Mouse (Mus musculus) CD8-positive naive resting alpha-beta T cell, adult 2 months (primary cell): ENCODE data around the gene Zfp672.
A peak's percentile ranks its signal among the peaks of the same experiment; 100 is the strongest.
"Not testable (repeated sequence)": the region's sequence is repeated elsewhere in the genome, so short reads cannot be mapped to it uniquely, and the experiment has no call there.

Experiments used
- DNase-seq, 2 experiments: peaks; one replicate each; pipeline ENCODE4 v3.0.0; 2022; ENCODE audit warnings: low read depth in 2 of 2, low spot score in 2 of 2

Gene Zfp672

GRCm38 (mm10) chr11:58330276-58331148 is at the start of gene Zfp672, which contains the start of gene Sh3bp5l:
TSS of gene Zfp672 (minus strand) at chr11:58330339.
TSS of gene Sh3bp5l (plus strand) at chr11:58330724.
- DNase-seq, result peak; percentile 80 to 87

GRCm38 (mm10) chr11:58379516-58379915 is 49.4 kb upstream of the Zfp672 start:
- DNase-seq, result no peak

DNA sequence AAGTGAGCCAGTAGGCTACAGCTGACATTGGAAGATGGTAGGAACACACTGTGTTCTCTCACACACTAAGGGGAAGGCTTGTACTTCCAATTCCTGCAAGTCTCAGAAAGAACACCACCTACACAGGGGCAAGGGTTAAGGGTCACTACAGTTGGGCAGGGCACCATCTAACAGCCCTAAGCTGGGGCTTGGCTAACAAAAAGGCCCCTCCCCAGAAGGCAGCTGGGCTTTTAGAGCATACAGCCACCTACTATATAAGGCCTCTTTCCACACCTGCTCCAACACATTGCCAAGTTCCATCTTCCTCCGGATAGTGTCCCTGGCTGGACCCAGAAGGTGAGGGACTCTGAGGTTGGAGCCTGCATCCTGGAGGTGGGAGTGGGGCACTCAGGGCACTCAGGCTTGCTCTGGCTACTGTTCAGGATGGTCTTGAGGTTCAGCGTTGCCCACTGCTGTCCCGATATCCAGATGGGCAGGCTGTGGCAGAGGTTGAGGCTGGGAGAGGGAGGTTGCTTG is 48.7 kb upstream of the Zfp672 start, which contains the start of gene Lypd8:
Gene Lypd8, plus strand, starts transcription at position 281 of the 516 bp plus-strand sequence.
- no peak for DNase-seq

DNA sequence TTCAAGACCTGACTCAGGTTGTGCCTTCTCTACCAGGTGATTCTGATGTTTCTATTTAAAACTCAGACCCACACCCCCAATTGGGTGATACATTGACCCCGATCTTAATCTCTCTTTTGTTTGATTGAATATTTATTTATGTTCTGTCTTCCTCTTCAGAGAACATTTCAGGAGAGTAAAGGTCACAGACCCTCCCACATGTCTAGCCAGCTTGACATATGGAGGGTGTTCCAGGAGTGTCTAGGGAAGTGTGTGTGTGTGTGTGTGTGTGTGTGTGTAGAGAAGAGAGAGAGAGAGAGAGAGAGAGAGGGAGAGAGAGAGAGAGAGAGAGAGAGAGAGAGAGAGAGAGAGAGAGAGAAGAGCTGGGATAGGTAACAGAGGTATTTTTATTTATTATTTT is 47.5 kb upstream of the Zfp672 start:
- no peak for DNase-seq

GRCm38 (mm10) chr11:58377273-58377672 is 47.1 kb upstream of the Zfp672 start:
- no peak for DNase-seq

GRCm38 (mm10) chr11:58366191-58366590 is 36.1 kb upstream of the Zfp672 start:
- not testable (repeated sequence) for DNase-seq

GRCm38 (mm10) chr11:58364454-58364853 is 34.3 kb upstream of the Zfp672 start:
- no peak for DNase-seq

DNA sequence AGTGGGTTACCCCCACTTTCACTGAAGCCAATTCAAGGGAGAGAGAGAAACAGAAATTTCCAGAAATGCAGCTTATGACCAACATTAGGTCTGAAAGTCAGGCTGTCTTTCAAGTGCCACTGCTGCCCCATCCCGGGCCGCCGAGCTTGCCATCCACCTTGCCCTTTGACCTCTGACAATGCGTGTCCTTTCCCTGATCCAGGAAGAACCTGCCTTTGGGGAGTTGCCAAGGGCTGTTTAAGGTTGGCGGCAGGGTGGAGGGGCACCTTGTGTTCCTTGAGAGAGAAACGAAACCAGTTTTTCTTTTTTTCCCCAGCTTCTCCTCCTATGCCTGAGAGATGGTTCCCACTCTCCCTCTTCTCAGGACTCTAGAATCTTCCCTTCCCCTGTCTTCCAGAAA is 32.4 kb upstream of the Zfp672 start:
- not testable (repeated sequence) for DNase-seq

GRCm38 (mm10) chr11:58357844-58358534 is 27.9 kb upstream of the Zfp672 start:
- no peak for DNase-seq

- DNase-seq, result no peak
Measured at GRCm38 (mm10) chr11:58357042-58357441, 26.9 kb upstream of the Zfp672 start.

- DNase-seq, result no peak
Measured at GRCm38 (mm10) chr11:58354927-58355326, 24.8 kb upstream of the Zfp672 start.

- DNase-seq, result no peak
Measured at GRCm38 (mm10) chr11:58354476-58354875, 24.3 kb upstream of the Zfp672 start.

GRCm38 (mm10) chr11:58353709-58354108 is 23.6 kb upstream of the Zfp672 start:
- DNase-seq, result no peak

- DNase-seq, result no peak
Measured at GRCm38 (mm10) chr11:58352681-58353548, 22.8 kb upstream of the Zfp672 start.

GRCm38 (mm10) chr11:58351179-58351578 is 21.0 kb upstream of the Zfp672 start:
- no peak for DNase-seq

GRCm38 (mm10) chr11:58350628-58351027 is 20.5 kb upstream of the Zfp672 start:
- DNase-seq, result no peak

GRCm38 (mm10) chr11:58346745-58347144 is 16.6 kb upstream of the Zfp672 start:
- no peak for DNase-seq

GRCm38 (mm10) chr11:58334746-58335145 is 4.6 kb upstream of the Zfp672 start:
- no peak for DNase-seq

DNA sequence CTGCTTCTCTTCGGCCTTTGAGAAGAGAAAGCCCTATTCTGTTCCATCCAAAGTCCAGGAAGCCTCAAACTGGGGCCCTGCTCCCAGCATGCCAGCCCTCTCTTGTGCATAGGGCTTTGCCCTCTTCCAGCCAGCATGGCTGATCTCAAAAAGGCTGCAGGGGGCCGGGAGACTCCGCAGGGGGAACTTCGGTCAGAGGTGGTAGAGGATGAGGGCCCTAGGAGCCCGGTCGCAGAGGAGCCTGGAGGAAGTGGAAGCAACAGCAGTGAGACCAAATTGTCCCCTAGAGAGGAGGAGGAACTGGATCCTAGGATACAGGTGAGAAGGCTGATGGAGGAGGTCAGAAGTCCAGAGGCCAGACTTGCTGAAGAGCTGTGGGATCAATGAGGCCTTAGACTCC is 1.4 kb upstream of the Zfp672 start:
- no peak for DNase-seq

DNA sequence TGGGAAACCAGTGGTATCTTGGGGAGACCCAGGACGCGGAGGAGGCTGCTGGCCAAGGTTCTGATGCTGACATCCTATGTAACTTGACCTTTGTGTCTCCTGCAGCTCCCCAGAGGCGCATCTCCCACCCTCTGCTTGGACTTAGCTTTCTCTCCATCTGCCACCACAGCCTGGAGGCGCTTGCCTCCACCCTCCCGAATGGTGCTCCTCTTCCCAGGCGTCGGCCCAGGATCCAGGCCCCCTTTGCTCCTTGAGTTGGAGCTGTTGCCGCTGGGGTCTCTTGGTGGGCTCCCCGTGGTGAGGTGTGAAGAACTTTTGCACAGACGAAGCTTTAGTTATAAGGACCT is 983 bp upstream of the Zfp672 start:
- DNase-seq, result no peak

DNA sequence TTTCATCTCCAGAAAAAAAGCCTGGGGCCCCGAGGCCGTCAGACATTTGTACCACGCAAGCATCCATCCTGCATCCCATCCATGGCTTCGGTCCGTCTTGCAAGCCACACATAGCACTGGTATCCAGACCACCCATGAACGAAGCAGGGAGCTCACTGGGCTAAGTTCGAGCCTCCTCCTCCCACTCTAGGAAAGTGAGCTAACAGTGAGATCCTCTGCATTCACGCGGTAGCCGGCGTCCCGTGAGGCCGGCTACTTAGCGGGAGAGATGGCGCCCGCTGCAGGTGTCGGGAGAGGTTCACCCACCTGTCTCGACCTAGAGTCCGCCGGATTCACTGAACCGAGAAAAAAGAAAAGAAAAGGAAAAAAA is 248 bp downstream of the Zfp672 start:
- DNase-seq, result no peak
